Comparison of ENCODE assay signal across 8 mouse cellular contexts in genomic region chrX:134600659-134601379, GRCm38 (mm10). TPM values are rescaled to one million over a fixed set of nuclear protein-coding genes. Genes with fewer than 3 reads are reported as not detected.
DNase-seq lines count a peak whose midpoint lies in the region; ATAC-seq lines count a peak whose summit lies in the region.

Gene Gla, minus strand, starts transcription at chrX:134601125.
Gene Hnrnph2, plus strand, starts transcription at chrX:134601179.

- DNase-seq in adrenal gland, adult (ENCODE audit: inconsistent age in 2 of 2, low spot score in 1 of 2) = peak; percentile 92 to 95
- peak; percentile 97 for DNase-seq in embryo, embryonic 10.5 days (ENCODE audit: low spot score)
- DNase-seq in gastrocnemius, postnatal 14 days = peak; percentile 83
- DNase-seq in left cerebral cortex, postnatal 10 days (ENCODE audit: extremely low spot score in 1 of 2, low spot score in 2 of 2) = peak; percentile 91
- DNase-seq in right cerebral cortex, postnatal 25 days = peak; percentile 84
- DNase-seq in urinary bladder, postnatal 4 days (ENCODE audit: low spot score in 2 of 2) = peak; percentile 83 to 85

- peak; percentile 92 for ATAC-seq in inflammation-experienced regulatory T-cells, adult 6 months
- peak; percentile 97 for ATAC-seq in megakaryocyte-erythroid progenitor cell, adult 5-6 weeks (replicated peaks; ENCODE audit: low FRiP score, low TSS enrichment, poor library complexity, severe bottlenecking)

- intact Hi-C loops in gastrocnemius, postnatal 14 days (cut with DNase I; ENCODE audit: low total_unique reads) = no loop called here
- intact Hi-C loops in left cerebral cortex, postnatal 10 days (cut with DNase I) = loop anchor here (10.0 kb wide), 1 partner anchor 314 kb away; no protein-coding TSS in a partner anchor

RNA-seq across cellular contexts. Expression of gene Gla, which starts in this region (rescaled TPM):
- total RNA-seq in gastrocnemius, postnatal 14 days (2021) = 1 to 10 TPM; 1.8 TPM
- polyA plus RNA-seq in inflammation-experienced regulatory T-cells, adult 6 months (2017; shearing (Covaris generic)) = 1 to 10 TPM; 3.1 to 5.2 (median 3.5) TPM
- total RNA-seq in left cerebral cortex, postnatal 10 days (2021) = 1 to 10 TPM; 8.8 to 9.2 TPM
- 0.87 and 2.3 TPM in 2 replicates for total RNA-seq in megakaryocyte-erythroid progenitor cell, adult 5-6 weeks (2014; fragmentation: Nextera tagmentation)
- total RNA-seq in megakaryocyte-erythroid progenitor cell, adult 5-6 weeks (2017) = 5.5 and 6.1 TPM in 2 replicates

RNA-seq across cellular contexts. Expression of gene Hnrnph2, which starts in this region (rescaled TPM):
- 10 to 100 TPM; 49.6 to 52.6 TPM for total RNA-seq in gastrocnemius, postnatal 14 days (2021)
- polyA plus RNA-seq in inflammation-experienced regulatory T-cells, adult 6 months (2017; shearing (Covaris generic)) = 100 to 1,000 TPM in 1 of 3 experiments, 10 to 100 TPM in 2; 96.0 to 102 (median 98.8) TPM
- 100 to 1,000 TPM; 132 to 133 TPM for total RNA-seq in left cerebral cortex, postnatal 10 days (2021)
- 77.3 and 79.5 TPM in 2 replicates for total RNA-seq in megakaryocyte-erythroid progenitor cell, adult 5-6 weeks (2014; fragmentation: Nextera tagmentation)
- 145 and 188 TPM in 2 replicates for total RNA-seq in megakaryocyte-erythroid progenitor cell, adult 5-6 weeks (2017)

Comparison
In these comparisons a context has a peak if more than half of its experiments do, and no peak if none do; other contexts are left out.
1. Peak in every context shown above with its lines: DNase-seq and ATAC-seq.